Mouse (Mus musculus): ENCODE measurements around the gene Lhx8.

Lhx8 gene

DNA sequence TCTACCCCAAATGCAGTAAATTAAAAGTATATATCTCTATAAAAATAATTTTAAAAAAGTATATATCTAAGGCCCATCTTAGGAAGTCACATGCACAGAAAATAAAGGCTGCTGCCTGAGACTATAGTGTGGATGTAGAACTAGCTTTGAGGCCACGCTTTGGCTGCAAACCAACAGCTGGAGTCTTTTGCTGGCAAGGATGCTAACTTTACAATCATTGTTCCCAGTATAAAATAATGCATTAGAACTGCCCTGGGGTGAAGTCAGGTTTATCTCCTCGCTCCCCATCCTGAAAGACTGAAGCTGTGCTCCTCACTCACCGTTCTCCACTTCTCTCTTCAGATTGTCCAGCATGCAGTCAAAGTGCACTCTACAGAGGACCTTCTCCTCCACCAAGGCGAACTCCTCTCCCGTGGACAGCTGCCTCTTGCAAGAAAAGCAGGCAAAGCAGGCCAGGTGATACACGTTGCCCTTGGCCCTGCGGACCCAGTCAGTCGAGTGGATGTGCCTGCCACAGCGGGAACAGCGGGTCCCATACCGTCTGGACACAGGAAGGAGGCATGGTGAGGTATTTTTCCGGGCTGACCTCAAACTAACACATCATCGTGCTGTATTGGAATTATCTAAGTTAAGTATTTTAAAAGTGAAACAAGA, 8.4 kb downstream of the Lhx8 start:
- DNase-seq (ENCODE audit: low read depth, low spot score), result no peak

DNA sequence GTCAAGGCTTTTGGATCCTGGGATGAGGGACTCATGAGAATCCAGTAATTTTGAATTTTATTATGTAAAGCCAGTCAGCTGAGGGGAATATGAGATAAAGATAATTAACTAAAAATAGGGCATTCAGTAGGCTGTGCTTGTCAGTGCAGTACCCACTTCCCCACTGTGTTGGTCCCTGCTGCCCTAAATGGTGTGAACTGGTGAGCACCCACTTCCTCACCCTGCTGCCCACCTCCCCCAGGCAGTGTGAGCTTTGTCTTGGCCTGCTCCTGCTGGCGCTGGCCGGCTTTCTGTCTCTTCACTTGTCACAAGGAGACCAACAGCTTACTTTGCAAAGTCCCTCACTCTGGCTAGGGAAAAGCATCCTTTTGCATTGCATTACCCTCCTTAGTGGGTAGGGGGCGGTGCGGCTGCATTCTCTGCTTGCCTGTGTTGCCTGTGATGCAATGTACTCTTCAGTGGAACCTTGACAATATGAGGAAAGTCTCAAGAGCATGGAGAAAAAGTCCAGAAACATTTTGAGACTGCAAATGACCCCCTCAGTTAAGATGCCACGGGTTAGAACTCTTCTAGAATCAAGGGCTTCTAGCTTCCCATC, 12.7 kb downstream of the Lhx8 start:
- no peak for DNase-seq (ENCODE audit: low read depth, low spot score)

DNA sequence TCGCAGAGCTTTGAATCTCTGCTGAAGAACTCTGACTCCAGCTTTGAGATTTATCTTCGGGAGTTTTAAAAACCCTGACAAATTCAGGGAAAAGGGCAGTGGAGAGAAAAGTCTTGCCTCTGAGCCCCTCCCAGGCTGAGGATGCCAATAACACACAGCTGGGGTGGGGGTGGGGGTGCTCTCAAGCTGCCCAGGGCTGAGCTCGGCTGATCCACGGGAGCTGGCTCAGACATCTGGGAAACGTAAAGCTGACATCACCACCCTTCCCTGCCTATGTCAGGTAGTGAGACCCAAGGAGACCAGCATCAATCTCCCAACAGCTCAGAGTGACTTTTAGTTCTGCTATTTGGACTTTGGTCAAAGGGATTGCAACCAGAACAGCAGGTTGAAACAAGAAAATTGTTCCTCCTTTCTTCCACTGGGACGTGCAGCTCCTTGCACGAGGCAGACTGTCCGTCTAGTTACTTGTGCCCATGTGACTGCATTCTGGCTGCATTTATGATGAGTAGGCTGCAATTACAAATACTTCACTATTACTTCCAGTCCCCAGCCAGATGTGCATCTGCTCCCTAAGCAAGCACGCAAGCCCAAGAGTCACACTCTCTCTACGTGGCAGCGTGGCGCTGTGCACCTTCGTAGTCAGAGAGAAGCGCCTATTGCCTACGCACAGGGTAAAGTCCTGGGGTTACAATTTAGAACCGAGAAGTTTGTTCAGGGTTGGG, 25.1 kb downstream of the Lhx8 start:
- no peak for DNase-seq (ENCODE audit: low read depth, low spot score)

DNA sequence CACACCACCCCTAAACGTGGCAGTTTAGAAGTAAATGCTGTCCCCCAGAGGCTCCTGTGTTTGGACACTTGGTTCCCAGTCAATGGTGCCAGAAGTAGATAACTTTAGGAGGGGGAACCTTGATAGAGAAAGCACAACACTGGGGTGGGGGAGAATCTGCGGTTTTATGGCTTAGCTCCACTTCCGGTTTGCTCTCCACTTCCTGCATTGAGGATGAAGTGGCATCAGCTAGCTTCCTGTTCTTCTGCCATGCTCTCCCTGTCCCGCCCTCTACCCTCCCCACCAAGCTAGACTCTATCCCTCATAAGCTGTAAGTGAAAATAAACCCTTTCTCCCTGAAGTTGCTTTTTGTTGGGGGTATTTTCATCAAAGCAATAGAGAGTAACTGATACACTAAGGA, 29.4 kb downstream of the Lhx8 start:
- no peak for DNase-seq (ENCODE audit: low read depth, low spot score)

DNA sequence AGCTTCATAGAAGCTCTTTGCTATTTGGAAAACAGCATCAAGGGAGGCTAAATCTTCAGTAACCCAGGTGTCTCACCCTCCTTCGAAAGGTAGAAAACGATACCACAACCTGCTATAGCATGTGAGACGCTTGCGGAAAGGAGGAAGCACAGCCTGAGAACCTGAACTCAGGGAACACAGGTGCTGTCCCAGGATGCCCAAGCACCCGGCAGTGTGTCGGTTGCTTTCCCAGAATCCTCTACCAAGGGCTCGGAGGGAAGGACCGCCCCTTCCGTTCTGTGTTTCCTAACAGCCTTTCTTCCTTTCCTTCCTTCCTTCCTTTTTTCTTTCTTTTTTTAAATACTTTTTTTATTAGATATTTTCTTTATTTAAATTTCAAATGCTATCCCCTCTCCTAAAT, 30.5 kb downstream of the Lhx8 start:
- DNase-seq (ENCODE audit: low read depth, low spot score), result no peak

DNA sequence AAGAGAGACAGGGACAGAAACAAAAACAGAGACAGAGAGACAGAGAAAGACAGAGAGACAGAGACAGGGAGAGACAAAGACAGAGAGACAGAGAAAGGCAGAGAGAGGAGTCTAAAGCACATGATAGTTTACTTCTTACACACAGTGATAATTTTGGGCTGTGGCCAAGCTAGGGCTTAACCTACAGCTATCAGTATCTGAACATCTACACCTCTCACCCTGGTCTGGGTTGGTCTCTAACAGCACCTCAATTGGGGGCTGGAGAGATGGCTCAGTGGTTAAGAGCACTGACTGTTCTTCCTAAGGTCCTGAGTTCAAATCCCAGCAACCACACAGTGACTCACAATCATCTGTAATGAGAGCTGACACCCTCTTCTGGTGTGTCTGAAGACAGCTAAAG, 32.0 kb downstream of the Lhx8 start:
- DNase-seq (ENCODE audit: low read depth, low spot score), result no peak

DNA sequence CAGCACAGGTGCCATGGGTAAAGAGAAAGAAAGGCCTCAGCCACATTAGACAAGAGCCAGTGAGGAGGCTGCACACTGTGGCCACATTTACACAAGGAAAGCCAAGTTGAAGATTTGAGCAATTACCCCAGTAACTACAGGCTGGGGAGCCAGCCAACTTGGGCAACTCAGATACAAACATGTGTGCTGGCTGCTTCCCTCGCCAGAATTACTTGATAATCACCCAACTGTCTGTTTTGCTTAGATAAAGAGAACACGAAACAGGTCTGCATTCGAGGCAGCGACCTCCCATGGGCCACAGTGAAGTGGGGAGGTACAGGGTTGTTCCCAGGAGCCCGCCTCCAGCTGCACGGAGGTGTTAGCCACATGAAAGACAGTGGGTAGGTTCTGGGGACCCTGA, 33.0 kb downstream of the Lhx8 start:
- DNase-seq (ENCODE audit: low read depth, low spot score), result no peak

DNA sequence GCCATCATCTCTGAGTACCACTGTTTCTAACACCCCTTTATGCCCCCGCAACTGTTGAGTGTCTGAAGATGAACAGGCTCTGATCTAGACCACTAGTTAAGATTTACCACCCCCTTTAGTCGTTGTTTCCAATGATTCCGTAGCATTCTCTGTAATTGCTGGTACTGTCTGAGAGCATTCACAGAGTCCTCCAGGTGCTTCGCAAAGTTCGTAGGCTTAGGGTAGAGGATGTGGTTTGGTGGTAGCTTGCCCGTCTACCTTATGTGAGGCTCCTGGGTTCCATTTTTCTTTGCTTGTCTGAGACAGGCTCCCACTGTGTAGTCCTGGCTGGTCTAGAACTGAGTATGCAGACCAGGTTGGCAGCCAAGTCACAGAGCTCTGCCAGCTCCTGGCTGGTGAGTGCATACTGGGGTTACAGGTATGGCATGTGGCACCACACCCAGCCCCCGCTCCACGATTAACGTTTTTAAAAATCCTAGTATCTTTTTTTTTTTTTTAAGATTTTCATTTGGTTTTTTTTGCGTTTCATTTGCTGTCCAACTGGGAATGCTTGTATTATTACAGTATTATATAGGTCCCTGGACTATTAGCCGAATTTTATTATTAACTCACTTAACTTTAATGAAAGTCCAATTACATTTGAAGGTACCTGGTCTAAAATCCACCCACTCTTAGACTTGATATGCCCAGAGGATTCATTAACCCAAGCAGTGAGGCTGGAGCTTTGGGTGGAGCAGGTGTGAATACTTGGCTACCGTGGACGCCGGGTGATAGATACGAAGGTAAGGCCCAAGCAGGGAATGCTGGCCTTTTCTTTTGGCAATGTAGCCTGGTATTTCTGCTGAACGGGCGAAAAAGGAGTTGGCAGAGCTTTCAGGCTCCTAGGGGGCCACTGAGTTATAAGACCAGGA, 35.3 kb downstream of the Lhx8 start:
- no peak for DNase-seq (ENCODE audit: low read depth, low spot score)

DNA sequence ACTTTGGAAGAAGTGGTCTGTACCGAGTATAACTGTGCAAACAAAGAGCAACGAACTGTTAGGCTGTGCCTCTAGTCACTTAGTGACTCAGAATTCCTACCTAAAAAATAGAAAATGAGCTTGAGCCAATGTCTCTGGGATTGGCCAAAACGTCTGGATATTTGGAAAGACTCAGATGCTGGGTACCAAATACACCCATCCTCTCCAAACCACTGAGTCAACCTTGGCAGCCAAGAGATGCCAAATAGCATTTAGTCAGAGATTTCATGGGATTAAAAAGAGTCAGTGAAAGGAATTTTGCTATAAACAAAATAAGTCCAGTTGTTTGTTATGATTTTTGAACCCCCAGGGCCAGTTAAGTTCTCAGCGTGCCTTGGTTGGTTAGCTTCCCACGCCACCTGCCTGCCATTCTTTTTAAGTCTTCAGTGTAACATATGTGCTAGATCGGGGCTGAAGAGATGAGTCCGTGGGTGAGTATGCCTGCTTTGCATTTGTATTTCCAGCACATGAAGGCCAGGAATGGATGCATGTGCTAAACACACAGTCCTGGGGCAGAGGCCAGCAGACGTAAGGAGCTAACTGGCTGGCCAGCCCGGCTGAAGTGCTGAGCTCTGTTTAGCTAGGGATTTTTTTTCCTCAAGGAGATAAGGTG, 36.5 kb downstream of the Lhx8 start:
- DNase-seq (ENCODE audit: low read depth, low spot score), result no peak

DNA sequence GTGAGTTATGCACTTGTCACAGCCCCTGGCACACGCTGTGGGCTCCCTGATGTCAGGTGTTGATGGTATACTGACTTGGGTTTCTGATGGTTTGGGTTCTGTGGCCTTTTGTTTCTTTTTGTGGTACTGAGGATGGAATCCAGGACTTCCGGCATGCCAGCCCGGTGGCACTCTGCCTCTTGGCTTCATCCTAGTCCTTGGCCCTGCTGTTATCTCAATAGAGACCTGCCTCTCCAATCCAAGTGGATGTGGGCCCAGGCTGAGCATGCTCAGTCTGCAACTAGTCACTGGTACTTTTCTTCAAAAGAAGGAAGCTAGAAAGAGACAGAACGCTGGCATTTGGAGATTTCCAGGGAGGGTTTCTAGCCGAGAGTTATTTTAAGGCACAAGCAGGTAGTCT, 38.3 kb downstream of the Lhx8 start:
- no peak for DNase-seq (ENCODE audit: low read depth, low spot score)

DNA sequence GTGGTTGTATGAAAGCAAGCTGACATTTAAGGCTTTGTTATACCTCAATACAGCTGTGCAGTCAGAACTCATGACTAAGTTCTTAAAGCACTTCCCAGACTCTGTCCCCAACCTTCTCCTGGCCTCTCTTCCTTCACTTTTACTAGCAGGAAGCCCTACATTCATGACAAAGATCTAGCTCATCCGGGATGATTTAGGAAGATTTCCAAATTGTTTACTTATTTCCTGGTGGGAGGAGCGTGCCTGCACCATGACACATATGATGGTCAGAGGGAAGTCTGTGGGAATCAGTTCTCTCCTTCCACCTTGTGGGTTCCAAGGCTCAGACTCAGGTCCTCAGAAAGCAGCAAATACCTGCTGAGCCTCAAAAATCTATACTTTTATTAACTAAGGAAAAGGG, 40.1 kb downstream of the Lhx8 start:
- DNase-seq (ENCODE audit: low read depth, low spot score), result no peak

DNA sequence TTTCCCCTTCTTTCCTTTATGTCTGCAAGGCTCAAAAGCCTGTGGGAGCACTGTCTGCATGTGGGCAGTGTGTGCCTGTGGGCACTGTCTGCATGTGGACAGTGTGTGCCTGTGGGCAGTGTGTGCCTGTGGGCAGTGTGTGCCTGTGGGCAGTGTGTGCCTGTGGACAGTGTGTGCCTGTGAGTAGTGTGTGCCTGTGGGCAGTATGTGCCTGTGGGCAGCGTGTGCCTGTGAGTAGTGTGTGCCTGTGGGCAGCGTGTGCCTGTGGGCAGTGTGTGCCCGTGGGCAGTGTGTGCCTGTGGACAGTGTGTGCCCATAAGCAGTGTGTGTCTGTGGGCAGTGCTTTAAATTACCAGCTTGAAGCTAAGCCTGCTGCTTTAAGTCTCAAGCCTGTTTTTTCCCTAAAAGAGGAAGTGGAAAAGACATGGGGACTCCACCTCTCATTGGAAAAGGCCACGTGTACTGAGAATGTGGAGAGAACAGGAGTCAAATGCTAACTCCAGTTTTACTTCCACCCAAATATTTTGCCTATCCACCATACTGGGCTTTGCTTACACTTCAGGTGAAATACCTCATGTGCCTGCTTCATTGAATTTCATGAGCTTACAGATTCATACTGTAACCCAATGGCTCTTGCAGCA, 41.9 kb downstream of the Lhx8 start:
- DNase-seq (ENCODE audit: low read depth, low spot score), result no peak

DNA sequence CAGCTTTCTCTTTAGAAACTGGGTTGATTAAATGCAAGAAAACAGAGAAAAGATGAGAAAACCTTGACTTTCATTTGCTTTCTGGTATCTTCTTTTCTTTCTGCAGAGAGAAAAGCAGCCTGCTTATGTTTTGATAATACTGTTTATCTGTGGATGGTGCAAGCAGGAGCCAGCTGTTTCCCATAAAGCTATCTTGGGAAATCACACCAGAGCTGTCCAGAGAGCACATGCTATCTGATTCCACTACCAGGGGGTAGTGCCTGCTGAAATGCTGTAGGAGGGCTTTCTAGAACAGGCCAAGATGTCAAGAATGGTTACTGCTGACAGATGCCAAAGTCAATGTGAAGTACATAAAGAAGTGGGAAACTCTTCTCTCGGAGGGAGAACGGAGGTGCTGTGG, 43.2 kb downstream of the Lhx8 start:
- DNase-seq (ENCODE audit: low read depth, low spot score), result no peak

DNA sequence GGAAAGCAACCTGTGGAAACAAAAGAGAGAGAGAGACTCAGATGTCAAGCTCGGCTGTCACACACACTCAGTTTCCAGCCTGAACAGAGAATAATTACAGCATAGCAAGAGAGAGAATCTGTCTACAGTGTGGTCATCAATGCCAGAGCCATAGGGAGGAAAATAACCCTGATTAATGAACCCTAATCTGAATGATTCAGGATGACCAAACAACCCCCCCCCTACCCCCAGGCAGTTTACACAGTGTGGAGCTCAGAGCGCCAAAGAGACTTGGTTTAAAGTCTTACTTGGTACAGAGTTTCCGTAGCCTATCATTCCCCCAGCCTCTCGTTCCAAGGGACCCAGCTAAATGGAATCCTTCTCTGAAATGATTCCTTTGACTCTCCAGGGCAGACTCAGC, 45.1 kb downstream of the Lhx8 start:
- DNase-seq (ENCODE audit: low read depth, low spot score), result no peak

DNA sequence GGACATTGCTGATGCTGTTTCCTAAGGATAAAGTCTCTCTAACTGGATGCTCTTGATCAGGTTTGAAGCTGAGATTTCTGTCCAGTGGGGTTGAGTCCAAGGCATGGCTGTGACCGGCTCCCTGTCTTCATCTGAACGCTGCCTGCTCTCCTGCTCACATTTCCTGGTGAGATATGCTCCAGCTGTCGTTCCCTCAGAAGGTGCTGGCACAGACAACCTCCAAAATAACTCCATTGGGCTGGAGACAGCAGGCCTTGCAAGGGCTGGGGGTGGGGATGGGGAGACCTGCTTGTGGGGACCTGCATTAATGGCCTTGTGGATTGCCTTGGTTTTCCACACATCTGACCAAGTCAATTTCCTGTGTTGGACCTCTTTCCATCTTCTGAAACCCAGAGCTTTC, 46.2 kb downstream of the Lhx8 start:
- DNase-seq (ENCODE audit: low read depth, low spot score), result no peak

DNA sequence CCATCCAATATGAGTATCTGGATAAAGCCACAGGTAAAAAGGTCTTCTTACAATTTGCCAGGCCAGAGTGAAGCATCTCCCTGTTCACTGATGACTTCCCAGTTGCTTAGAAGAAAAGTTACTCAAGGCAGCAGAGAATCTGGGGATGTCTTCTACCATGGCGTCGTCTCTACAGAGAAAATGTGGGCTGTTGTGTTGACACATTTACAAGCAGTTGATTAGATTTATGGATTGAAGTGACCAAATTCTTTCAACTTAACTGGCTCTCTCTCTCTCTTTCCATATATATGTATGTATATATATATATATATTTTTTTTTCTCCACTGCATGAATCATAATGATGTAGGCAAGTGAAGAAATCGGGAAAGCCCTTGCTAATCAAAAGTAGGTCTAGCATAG, 55.8 kb downstream of the Lhx8 start:
- no peak for DNase-seq (ENCODE audit: low read depth, low spot score)

DNA sequence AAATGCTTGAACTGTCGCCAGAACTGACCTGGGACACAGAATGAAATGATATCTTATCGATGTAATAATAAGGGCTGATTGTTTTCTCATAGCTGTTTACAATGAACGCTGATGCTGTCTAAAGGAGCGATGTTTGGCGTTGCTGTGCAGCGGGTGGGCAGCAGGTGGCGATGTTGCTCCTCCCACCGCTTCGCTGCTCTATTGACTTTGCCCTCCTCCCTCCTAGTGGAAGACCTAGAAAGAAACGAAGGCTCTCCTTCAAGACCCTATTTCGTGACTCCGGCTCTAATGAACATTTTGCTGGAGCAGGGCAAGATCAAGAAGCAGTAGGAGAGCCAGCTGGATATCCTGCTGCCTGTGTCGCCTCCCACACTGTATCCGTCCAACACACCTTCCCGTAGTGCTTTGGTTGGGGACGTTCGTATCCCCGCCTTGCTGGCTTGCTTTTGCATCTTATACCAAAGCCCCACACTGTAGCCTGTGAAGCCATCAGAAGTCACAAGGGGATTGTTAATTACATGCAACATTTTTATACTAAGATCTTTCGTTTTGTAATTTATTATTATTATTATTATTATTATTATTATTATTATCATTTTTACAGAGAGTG, 60.6 kb downstream of the Lhx8 start:
- peak; percentile 60 for DNase-seq (ENCODE audit: low read depth, low spot score)

DNA sequence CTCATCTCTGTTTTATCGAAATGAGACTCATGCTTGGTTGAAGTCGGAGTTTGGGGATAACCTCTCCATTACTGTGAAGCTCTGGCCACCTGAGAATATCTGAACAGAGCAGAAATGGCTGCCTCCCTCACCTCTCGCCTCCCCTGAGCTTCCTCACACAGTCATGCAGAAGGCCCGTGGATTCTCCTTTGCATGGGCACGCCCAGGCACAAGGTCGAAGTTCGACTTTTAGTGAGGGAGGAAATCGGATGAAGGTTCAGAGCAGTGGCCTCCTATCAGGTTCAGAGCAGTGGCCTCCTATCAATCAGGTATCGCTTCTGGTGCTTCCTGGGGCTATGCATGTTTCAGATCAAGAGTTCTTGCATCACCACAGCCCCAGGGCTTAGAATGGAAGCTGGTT, 62.1 kb downstream of the Lhx8 start:
- DNase-seq (ENCODE audit: low read depth, low spot score), result no peak

DNA sequence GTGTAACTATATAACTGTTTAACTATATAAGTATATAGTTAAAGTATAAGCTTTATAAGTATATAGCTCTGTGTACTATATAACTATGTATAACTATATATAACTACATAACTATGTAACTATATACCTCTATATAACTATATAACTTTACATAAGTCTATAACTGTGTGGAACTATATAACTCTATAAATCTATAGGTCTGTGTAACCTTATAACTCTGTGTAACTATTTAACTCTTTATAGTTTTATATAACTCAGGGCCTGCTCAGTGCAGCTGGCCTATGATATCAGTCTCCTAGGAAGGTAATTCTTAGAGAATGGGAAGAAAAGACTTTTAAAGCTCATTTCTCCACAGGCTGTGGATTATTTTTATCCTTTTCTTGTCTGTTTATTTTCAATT, 73.1 kb downstream of the Lhx8 start:
- no peak for DNase-seq (ENCODE audit: low read depth, low spot score)

All from CD4-positive, CD25-positive, alpha-beta regulatory T cell, adult 2 months (primary cell).